Mouse (Mus musculus): Measurements from ENCODE around the gene Hes2.

- TF ChIP-seq EP300 (IDR thresholded peaks at IDR 0.05; ENCODE audit: low read depth) (no peak), CTCF (IDR thresholded peaks at IDR 0.05; ENCODE audit: low read depth) (no peak)
Observed at GRCm38 (mm10) chr4:152161601-152162000, 2.9 kb downstream of the Hes2 start.

Measured in liver, postnatal 0 days (tissue).